Mouse (Mus musculus) testis, postnatal 10 days (tissue): ENCODE results near the gene Tcl1b4.

Source experiments
- DNase-seq: peaks from one replicate; pipeline ENCODE4 v3.0.0; 2021; ENCODE audit warnings: low spot score

The Tcl1b4 gene

GRCm38 (mm10) chr12:105248763-105249233, 47.0 kb downstream of the Tcl1b4 start:
- DNase-seq, result peak; percentile 45

DNA sequence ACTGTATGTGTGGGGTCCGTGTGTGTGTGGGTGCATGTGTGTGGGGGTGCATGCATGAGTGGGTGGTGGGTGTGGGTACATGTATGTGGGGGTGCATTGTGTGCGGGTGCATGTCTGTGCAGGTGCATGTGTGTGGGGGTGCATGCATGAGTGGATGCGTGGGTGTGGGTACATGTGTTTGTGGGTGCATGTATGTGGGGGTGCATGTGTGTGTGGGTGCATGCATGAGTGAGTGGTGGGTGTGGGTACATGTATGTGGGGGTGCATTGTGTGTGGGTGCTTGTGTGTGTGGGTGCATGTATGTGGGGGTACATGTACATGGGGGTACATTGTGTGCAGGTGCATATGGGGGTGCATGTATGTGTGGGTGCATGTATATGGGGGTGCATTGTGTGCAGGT, 52.0 kb downstream of the Tcl1b4 start:
- no peak for DNase-seq
